Mouse (Mus musculus) WW6 (cell line): Measurements from ENCODE around the gene Prdm4.

Experiments used
- DNase-seq: peaks from one replicate; pipeline ENCODE4 v3.0.0-alpha.2; 2013; ENCODE audit warnings: low read depth, low spot score

Gene Prdm4

DNA sequence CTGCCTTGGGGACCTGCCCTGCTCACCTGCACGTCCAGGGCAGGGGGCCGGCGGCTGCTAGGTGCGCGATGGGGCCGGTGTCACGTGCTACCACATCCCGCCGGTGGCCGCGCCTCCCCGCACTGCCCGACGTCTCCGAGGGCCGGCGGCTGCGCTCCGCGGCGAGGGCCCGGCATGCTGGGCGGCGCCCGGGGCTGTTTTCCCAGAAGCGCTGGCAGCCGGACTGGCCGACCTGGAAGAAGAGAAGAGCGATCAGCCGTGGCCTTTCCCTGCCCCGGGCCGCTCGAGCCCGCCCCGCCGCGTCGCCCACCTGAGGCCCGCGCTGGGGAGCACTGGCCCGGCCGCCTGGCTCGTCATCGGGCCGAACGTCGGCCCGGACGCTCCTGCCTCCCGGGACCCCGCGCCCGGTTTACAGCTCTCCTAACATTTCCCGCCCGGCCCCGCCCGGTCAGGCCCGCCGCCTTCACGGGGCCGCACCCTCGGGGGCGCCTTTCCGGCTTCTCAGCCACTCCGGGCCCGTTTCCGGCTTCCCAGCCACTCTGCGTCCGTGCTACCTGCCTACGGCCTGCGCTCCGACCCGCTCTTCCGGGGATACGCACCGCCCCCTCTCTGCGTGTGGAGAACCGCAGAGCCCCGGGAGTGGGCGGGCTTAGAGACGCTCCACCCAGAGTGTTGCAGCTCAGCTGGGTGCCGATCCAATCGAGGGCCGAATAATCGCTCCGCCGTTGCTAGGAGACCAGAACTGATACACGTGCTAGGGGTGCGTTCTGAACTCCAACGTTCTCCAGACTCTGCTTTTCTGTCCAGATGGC lies at the start of gene Prdm4:
Prdm4 (minus strand) TSS at position 645 of the 812 bp plus-strand sequence.
- DNase-seq = peak; percentile 93

DNA sequence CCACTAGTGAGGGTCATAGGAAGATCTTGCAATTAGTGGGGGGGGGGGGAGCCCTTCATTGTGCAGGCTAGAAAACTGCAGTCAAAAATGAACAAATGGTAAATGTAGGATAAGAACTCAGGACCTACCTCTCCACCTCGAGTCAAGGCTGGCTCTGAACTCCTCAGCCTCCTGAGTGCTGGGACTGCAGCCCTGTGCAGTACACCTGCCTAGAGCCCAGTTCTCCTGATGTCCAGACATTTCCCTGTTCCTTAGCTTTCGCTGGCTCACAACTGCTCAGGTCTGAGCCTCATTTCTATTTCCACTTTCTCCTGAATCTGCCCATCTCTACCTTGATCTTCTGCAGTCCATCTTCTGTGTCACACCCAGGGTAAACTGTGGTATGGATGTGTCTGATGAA lies 49.5 kb upstream of the Prdm4 start:
- no peak for DNase-seq

GRCm38 (mm10) chr10:85964316-85964715 lies 47.4 kb upstream of the Prdm4 start:
- DNase-seq = no peak

DNA sequence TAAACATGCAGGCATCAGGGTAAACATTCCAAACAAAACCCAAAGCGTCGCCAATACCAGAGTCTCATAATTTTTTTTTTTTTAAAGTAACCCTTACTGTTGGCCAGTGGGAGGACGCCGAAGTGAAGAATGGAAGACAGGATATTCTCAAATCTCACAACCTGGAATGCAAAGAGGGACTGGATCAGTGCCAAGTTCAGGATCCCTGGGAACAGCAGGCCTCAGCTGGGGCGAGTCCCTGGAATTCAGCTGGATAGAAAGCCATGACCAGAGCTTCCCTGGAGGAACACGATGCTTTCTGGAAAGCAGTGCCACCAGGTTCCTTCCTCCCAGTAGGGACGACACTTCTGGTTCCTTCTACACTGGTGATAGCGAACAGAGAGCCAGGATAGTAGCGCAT lies 46.0 kb upstream of the Prdm4 start:
- DNase-seq = no peak

DNA sequence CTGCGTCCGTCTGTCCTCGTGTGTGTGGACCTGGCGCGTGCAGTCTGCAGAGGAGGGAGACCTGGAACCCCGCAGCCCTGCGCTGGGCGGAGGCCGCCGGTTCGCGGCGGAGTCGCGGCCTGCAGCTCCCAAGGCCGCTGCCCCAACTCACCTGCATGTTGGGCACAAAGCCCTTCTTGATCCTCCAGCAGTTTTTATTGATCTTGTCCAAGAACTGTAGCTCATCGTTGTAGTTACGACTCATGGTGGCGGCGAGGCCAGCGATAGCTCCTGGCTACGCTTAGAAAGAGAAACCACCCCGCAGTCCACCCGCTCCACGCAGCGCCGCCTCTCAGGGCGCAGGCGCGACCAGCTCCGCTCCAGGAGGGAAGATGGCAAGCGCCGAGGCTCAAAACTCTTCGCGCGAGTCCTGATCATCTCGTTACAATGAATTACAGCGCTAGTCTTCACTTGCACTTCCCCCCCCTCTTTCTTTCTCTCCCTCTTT lies 40.6 kb upstream of the Prdm4 start, which contains the start of gene Rtcb:
Rtcb (minus strand) TSS at position 360 of the 487 bp plus-strand sequence.
- peak; percentile 79 for DNase-seq

DNA sequence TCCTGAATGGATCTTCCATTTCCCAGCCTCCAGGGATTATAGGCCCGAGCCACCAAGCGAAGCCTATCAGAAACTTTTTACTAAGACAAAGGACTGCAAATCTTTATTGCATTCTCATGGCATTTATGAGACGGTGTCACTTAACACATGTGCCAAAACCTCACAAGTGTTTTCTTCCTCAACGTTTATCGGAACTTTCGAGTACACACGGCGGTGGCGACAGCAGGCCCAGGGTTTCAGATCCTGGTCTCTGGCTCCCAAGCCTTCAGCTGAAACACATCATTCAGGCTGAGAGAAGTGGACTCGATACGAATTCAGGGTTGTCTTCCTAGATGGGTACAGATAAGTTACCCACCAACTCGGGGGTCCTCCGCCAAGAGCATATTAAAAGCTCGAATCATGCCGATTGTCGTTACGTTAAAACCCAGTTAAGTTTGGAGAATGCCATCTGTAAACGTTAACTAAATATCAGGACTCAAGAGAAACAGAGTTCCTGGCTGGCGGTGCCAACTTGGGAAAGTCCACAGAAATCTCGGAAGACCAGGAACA lies 40.0 kb upstream of the Prdm4 start:
- no peak for DNase-seq

DNA sequence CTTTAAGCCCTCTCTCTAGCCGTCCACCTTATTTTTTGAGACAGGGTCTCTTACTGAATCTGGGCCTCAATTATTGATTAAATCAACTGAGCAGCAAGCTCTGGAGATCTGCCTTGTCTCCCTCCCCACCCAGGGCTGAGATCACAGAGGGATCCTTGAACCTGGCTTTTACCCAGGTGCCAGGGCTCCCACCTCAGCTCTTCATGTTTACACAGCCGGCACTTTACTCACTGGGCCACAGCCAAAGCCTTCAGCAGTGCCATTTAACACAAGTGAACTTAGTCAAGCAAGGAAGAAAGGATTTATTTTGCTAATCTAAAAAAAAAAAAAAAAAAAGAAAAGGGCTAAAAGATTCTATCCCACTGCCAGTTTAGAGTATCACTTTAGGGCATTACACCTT lies 37.5 kb upstream of the Prdm4 start:
- DNase-seq = no peak

GRCm38 (mm10) chr10:85953401-85953800 lies 36.5 kb upstream of the Prdm4 start:
- DNase-seq = no peak

- DNase-seq = no peak
Measured at GRCm38 (mm10) chr10:85951765-85952443, 35.0 kb upstream of the Prdm4 start.

GRCm38 (mm10) chr10:85948483-85949196 lies 31.7 kb upstream of the Prdm4 start:
- no peak for DNase-seq

DNA sequence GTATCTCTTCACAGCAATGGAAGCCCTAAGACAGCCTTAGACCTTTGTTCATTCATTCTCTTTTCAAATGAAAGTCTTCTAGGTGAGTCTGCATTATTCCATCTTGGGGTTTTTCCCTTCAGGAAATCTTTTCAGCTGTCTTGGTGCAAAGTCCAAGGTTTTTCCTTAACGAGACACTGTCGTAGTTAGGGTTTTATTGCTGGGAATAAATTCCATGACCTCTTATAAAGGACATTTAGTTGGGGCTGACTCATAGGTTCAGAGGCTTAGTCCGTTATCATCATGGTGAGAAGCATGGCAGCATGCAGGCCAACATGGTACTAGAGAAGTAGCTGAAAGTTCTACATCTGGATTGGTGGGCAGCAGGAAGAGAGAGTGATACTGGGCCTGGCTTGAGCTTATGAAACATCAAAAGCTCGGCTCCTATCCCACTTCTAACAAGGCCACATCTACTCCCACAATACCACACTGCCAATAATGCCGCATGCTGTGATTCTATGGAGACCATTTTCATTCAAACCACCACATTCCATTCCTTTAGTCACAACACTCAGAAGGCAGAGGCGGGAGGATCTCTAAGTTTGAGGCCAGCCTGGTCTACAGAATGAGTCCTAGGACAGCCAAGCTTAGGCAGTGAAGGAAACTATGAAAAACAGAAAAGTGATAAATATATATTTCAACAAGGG lies 19.5 kb upstream of the Prdm4 start:
- no peak for DNase-seq

- no peak for DNase-seq
Measured at GRCm38 (mm10) chr10:85929962-85930361, 13.0 kb upstream of the Prdm4 start.

GRCm38 (mm10) chr10:85929208-85929591 lies 12.3 kb upstream of the Prdm4 start:
- DNase-seq = no peak

- DNase-seq = peak; percentile 80
Measured at GRCm38 (mm10) chr10:85928499-85929207, 11.7 kb upstream of the Prdm4 start.

DNA sequence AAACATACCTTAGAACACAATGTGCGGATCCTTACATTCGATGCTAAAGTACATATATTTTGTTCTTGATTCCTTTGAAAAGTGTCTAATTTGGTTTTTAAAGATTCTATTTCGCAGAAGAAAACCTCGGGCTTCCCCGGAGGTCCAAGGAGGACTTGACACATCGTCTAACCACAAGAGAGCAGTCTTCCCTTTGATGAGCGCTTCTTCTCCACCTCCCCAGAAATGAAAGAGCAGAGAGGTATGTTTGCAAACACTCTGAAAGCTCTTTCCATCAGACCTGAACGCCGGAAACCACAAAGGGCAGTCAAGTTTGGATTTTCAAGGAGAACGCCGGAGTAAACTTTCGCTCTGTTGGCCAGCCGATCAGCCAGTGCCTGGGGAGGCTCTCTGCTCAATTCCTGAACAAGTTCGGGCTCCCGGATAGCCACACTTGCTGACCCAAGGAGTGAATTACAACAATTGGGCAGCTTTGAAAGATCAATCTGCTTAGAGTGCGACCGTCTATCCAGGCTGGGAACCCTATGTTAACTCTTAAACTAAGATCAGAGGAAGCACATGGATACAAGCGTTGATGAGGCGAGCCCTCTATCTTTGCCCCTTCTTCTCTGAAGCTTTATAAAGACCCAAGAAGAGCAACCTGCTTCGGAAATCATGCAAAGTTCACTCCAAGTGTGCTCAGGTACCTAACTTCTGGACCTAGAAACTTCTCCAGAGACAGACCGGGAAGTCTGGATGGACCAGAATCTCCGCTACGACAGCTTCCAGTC lies 10.9 kb upstream of the Prdm4 start, which contains the start of gene Ascl4:
Ascl4 (plus strand) TSS at position 6 of the 770 bp plus-strand sequence.
- no peak for DNase-seq

DNA sequence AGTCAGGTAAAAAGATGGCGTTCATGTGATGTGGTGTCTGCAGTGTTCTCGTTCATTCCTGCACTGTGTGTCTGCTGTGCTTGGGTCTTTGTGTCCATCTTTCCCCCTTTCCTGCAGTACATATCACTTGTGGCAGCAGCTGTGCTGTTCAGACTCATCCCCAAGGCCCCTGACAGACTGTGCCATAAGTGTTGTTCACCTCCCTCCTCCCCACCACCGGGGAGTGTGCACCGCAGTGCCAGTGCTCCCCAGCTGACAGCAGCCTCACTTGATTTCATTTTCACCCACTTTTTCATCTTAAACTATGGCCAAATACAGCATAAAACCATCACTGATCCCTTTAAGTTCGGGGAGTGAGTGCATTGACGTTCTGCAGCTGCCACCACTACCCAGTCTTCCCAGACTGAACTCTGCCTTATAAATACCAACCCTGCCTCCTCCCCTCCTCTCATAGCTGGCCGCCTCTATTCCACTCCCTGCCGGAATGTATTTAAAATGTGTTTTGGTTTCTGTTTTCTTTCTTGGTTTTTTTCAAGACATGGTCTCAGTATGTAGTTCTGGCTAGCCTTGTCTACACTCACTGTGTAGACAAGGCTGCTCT lies 37.0 kb downstream of the Prdm4 start:
- DNase-seq = no peak

DNA sequence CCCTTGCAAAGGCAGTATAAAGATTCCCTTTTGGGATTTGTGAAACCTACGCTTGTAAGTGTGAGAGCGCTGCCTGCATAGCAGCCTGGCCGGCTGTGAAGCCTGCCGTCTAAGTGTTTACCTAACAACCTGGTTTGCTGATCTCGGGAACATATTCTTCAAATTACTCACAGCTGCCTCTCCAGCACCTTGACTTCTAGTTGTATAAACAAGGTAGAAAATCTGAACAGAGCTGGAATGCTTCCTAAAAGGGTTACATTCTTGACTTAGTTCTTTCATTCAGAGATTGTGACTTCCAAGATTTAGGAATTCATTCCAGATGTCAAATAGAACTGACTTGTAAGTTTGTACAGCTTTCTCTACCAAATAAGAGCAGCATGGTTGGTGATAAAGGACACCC lies 41.1 kb downstream of the Prdm4 start:
- DNase-seq = no peak

GRCm38 (mm10) chr10:85873861-85874544 lies 42.9 kb downstream of the Prdm4 start:
- no peak for DNase-seq

GRCm38 (mm10) chr10:85872479-85872773 lies 44.5 kb downstream of the Prdm4 start:
- DNase-seq = no peak
